Mouse (Mus musculus) large intestine, adult 2 months (tissue): Measurements from ENCODE around the gene Cep89. TPM values are rescaled to one million over a fixed set of nuclear protein-coding genes. Genes with fewer than 3 reads are reported as not detected.

Experiments used
- DNase-seq: peaks from one replicate; pipeline ENCODE4 v3.0.0-alpha.2; 2012; ENCODE audit warnings: low read depth, low spot score
- WGBS: fragments of 180-500 bp; shearing (Covaris S2); methylation state at CpG from one replicate; pipeline ENCODE4 v1.1.7; 2018; 5-methylcytosine and 5-hydroxymethylcytosine counted together
- polyA plus RNA-seq: library from polyadenylated mRNA; depleted of rRNA; stranded (reverse); fragments of >200 nt; gene quantifications from 2 replicates; pipeline ENCODE4 v1.2.3, GENCODE M21; 2012; rRNA removed

Gene Cep89
- polyA plus RNA-seq, 1 experiment = 14.6 TPM

DNA sequence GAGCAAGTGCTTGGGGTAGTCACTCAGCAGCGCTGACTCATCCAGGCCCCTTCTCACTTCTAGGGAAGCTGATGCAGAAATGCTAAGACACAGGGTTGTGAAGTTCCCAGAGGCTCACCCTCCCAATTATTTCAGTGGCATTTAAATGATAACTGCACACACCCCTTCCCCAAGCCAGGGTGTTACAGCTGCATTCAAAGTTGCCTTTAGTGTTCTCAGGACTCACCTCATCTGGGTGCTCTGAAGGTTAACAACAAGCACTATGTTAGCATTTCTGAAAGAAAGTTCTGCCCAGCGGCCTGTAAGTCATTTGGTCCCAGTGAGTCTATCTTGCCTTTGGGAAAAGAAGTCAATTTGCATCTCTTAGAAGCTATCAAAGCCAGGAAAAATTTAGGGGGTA lies 71.0 kb downstream of the Cep89 start:
- no peak for DNase-seq
- 71% methylated on average over 2 of the region's 2 CpGs for WGBS

DNA sequence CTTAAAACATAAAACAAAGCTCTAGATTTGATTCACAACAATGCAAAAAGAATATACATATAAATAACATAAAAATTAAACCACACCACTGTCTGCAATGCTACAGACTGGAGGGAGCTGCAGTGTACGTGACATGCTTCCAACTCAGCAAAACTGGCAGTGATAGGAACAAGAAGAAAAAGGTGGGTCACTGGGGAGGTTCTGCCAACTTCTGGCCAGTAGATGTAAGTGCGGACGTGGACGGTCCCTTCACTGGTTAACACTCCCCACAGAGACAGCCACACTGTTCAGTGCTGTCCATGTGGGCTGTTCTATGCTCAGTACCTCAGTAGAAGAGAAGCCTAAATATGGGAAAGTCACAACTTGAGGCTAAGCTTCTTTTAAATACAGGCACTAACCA lies 74.0 kb downstream of the Cep89 start:
- 44% methylated on average over 4 of the region's 4 CpGs for WGBS
- no peak for DNase-seq

DNA sequence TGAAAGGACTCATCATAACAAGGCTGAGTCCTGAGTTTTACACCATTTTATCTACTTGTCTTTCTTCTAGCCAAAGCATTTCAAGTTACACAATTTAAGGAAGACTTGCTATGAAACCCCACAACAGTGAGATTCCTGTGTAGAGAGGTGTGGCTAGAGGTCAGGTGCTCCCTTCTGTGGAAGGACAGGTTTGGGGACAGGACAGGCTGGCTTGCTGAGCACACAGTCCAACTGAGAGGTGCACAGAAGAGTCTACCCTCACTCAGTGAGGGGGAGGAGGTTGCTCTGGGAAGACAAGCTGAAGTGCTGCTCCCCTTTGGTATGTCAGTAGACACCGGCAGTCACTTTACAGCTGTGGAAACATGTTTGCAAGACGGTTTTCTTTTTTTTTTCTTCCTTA lies 79.6 kb downstream of the Cep89 start:
- 50% methylated on average over 2 of the region's 2 CpGs for WGBS
- no peak for DNase-seq

DNA sequence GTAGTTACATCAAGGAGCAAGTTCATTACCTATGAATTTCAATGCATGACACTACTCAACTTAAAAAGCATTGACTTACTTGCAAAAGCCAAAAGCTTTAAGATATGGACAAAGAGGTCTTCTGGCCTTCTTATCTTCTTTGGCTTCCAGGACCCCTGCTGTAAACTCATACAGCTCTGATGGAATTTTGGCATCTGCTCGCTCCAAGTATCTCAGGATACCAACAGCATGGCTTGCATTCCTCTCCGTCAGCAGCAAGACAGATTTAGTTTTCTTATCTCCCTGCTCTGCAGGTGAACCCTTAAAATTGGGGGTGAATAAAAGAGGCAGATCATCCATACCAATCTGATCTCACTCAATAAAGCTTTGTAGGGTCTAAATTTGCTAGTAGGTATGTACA lies 88.3 kb downstream of the Cep89 start:
- 92% methylated on average over 2 of the region's 2 CpGs for WGBS
- no peak for DNase-seq

DNA sequence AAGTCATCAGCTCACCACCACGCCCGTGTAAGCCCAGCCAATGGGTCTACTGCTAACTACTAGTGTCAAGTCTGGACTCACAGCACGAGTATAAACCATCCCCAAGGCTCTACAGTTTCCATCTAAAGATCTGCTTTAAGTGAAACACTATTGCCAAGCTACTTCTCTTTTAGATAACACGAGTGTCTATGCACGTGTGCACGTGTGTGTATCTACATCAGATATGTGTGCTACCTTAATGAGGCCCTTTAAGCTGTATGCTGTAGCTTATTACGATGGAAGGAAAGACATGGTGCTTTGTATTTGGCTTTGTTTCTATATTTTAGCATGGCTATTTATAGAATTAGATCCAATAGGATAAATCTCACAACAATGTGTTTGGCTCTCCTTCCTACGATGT lies 89.7 kb downstream of the Cep89 start:
- 80% methylated on average over 8 of the region's 8 CpGs for WGBS
- no peak for DNase-seq

Other genes starting within 250 kb of the Cep89 start
- 2.5 and 3.6 TPM in 2 replicates for gene Slc7a10, start 210.7 kb upstream of the Cep89 start, polyA plus RNA-seq
- gene Lrp3, start 181.5 kb upstream of the Cep89 start, polyA plus RNA-seq = 3.1 and 3.4 TPM in 2 replicates
- 3.3 and 5.1 TPM in 2 replicates for gene Gpatch1, start 78.6 kb upstream of the Cep89 start, polyA plus RNA-seq
- 27.1 and 41.6 TPM in 2 replicates for gene Rhpn2, start 62.9 kb upstream of the Cep89 start, polyA plus RNA-seq
- 6.5 and 7.9 TPM in 2 replicates for gene Faap24, start 199 bp upstream of the Cep89 start, polyA plus RNA-seq
- gene Slc7a9, start 51.8 kb downstream of the Cep89 start, polyA plus RNA-seq = 384 and 478 TPM in 2 replicates
- gene Tdrd12, start 140.7 kb downstream of the Cep89 start, polyA plus RNA-seq = 0.08 and 0.21 TPM in 2 replicates
- gene Nudt19, start 159.3 kb downstream of the Cep89 start, polyA plus RNA-seq = 26.7 and 36.3 TPM in 2 replicates
- gene Rgs9bp, start 188.5 kb downstream of the Cep89 start, polyA plus RNA-seq = 0.03 and 0.04 TPM in 2 replicates
- 11.7 and 17.7 TPM in 2 replicates for gene Ankrd27, start 189.2 kb downstream of the Cep89 start, polyA plus RNA-seq